Mouse (Mus musculus): ENCODE data around the gene Igdcc3.

Igdcc3 gene

DNA sequence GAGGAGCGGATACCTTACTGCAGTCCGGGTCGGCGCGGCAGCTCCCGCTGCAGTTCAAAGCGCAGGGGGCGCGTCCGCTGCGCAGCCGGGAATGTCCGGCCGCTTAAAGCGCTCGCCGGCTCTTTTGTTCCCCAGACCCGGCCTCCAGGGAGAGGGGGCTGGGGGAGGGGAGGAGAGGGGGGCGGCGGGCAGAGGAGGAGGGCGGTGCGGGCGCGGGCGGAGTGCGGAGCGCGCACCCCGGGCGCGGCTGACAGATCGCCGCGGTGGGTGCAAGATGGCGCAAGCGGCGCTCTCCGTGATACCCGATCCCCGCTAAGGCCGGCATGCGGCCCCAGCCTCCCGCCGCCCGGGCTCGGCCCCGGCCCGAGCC is at the start of gene Igdcc3:
Gene Igdcc3, plus strand, starts transcription at position 254 of the 370 bp plus-strand sequence.
- no peak for DNase-seq

DNA sequence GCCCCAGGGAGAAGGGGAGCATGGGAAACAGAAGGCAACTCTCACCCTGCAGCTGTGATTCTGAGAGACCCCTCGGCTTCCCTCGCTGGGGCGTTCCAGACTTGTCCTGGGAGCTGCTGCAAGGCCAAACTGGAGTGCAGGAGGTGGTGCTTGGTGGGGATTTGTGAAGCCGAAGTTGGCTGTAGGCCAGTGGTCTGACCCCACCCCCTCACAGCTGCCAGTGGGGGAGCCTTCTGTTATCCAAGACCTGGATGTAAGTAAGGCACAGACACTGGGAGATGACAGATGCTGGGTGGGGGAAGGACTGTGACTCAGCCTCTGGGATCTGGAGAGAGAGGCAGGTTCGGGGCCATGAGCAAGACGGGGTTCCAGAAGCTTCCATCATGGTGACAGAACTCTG is 46.8 kb upstream of the Igdcc3 start:
- no peak for DNase-seq

DNA sequence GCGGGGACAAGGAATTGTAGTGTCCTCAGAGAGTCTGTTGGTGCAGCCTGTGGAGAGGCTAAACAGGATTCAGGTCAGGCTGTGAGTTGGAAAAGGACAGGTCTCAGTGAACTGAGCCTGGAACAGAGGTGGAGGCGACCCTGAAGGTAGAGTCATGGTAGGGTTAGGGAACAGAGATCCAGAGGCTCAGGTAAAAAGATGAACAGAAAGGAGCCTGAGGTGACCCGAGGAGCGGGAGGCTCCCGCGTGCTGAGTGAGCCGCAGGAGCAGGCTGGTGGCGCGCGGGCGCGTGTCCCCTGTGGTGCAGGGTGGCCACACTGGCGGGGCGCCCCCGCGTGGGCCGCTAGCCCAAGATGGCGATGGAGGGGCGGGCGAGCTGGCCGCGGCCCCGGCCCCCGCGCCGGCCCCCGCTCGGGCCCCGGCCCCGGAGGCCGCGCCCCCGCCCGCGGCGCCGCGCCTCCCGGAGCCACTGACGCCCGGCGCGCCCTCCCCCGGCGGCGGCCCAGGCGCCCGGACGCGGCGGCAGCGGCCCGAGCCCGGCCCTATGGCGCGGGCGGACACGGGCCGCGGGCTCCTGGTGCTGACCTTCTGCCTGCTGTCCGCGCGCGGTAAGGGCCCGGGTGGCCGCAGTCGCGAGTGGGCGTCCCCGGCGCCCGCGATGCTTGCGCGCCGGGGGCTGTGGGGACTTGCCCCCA is 39.9 kb upstream of the Igdcc3 start, which contains the start of gene Igdcc4:
Gene Igdcc4, plus strand, starts transcription at position 496 of the 695 bp plus-strand sequence.
- no peak for DNase-seq

DNA sequence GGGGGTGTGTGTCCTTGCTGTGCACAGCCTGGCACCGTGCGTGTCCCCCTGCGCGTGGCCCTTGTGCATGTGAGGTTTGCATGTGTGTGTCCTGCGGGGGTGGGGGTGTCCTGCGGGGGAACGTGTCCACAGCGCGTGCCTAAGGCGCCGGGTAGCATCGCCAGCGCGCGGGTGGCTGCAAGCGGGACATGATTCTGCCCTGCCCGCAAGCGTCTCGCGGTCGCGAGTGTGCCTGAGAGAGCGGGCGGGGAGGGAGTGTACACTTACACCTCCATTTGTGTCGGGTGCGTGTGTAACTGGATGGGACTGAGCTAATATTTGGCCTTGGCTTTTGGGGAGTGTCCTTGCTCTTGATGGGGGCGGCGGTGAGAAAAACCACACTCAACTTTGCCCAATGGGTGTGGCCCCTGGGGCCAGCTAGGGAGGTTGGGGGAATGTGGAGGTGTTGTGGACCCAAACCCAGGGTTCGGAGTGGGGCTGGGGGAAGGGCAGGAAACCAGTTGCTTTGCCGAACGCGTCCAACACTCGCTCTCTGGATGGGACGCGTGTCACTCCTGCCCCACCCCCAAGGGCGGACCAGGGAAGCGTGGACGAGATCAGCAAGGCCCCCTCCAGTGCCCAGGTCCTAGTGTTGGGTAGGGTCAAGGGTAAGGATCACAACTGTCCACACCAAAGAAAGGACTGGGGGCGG is 39.2 kb upstream of the Igdcc3 start:
- peak in 1 of 2 experiments; percentile 21 for DNase-seq

DNA sequence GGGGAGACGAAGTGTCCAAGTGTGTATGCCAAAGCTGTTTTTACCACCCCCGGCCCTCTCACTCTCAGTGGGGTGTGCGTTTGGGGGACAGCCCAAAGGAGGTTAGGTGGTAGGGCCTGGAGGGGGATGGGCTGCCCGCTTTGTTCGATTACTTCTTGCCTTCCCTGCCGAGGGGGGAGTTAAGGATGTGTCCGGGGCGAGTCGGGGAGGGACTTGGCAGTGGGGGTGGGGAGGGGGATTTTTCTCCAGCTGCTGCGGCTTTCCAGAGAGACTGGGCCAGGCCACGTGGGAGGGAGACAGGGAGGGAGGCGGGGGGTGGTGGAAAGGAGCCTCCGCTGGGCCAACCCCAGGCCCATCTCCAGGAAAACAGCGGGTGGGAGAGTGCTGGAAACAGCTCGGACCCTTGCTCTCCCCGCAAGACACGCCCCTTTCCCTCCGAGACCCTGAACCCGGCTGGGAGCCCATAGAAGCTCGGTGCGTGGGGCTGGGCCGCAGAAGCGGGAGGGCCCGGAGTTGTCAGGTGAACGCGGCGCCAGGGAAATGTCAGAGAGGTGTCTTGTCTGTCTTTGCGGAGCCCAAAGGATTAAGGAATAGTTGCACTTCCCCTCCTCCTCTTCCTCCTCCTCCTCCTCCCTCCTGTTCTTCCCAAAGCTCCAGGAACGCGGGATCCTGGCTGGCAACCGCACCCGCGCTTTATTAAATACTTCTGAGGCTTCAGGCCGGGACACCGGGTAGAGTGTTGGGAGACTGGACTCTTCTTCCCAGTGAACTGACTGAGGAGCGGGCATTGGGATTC is 38.4 kb upstream of the Igdcc3 start:
- DNase-seq: no peak

DNA sequence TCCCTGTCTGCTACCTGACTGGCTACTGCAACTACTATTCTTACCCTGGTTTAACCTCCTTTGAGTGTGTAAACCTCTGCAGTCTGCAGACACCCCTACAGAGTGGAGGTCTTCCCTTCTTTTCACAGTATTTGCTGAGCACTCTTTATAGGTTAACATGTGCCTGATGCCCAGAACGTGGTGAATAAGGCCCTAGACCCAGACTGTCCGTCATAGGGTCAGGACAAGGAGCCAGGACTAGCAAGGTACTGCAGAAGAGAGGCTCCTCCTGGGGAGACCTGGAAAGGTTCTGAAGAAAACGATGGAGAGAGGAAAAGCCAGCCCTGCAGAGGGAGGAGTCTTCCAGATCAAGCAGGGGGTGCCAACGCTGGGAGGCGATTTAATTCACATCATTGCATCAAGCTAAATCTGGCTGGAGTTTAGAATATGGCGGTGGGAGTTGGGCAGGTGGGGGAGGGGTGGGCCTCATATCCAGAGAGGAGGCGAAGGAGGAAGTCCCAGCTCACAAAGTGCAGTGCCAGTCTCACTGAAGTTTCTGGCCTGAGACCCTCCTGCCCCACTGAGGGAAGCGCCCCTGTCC is 37.7 kb upstream of the Igdcc3 start:
- DNase-seq: no peak

DNA sequence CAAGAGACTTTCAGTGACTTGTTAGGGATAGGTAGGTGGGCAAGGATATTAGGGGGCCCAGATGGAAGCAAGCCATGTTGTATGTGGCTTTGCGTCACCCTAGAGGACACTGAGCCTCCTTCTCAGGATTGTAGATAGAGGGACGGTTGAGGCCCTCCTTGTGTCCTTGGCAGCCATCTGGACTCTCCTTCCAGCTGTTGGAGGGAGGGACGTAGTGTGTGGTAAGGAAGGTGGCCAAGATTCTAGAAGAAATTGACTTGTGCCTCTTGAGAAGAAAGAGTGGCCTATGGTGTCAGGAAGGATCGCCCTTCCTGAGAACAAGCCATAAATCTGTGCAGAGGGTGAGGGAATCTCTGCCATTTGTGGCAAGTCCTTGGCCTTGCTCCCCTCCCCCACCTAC is 34.2 kb upstream of the Igdcc3 start:
- DNase-seq: no peak

DNA sequence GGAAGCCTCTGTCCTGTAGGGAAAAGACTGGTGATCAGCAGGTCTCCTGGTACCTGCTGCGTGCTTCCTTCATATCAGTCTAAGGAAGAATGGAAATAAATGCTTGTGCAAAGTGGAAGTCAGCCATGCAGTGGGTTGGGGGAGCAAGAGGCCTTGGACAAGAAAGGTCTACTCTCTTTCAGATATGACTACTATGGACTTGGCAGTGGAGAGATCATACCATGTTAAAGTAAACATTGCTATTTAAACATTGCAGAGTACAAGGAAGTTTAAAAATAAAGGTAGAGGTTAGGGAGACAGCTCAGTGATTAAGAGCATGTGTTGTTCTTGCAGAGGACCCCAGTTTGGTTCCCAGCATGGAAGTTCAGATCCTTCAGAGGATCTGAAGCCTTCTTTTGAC is 33.1 kb upstream of the Igdcc3 start:
- no peak for DNase-seq

DNA sequence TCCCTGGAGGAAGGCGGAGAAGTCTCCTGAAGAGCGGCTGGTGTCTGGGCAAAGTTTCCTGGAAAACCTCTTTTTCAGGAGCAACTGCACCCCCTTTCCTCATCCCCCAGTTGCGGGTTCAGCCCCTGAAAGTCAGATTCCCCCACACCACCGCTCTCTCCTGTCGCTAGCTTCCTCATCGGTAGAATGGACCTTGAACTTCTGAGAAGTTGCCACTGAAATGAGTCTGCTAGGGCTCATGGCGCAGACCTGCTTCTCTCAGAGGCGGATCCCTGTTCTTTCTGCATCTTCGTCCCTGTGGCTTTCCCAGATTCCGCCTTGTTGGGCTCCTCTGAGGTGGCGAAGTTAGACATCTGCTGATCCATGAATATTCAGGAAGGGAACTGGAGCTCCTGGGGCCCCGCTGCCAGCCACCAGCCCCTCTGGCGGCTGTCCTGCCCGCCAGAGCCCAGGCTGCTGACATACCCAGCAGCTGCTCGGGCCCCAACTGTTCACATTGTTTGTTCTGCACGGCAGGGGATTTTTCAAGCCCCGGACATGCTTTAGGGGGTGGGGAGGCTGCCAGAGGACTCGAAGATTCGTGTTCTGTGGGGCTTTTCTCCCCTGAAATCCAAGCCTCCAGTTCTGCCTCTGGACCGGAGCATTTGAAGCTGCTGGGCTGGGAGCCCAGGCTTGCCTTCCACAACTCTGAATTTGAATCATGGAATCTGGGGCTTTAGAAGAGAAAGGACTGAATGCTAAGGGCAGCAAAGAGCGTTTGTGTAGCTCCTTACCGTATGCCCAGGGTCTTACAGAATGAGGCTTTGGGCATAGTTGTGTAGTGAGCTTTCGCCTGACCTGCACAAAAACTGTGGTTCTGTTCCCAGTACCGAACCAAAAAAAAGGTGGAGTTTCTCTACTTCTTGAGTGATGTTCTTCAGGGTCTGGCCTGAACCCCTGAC is 31.6 kb upstream of the Igdcc3 start:
- DNase-seq: no peak

DNA sequence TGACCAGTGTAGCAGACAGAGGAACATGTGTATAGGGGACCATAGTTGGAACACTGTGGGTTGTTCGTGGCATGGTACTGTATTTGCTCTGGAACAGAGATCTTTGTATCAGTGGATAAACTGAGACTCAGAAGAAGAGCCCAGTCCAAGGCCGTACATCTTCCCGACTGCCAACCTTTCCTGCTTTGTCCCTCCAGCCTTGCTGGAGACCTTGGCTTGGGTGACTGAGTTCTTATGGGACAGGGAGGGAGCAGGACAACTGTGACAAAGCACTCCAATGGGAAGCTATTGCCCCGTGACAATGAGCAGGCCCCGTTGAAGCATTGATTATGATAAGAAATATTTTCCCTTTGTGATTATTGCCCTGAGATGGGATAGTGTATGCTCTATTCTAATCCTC is 29.3 kb upstream of the Igdcc3 start:
- no peak for DNase-seq

DNA sequence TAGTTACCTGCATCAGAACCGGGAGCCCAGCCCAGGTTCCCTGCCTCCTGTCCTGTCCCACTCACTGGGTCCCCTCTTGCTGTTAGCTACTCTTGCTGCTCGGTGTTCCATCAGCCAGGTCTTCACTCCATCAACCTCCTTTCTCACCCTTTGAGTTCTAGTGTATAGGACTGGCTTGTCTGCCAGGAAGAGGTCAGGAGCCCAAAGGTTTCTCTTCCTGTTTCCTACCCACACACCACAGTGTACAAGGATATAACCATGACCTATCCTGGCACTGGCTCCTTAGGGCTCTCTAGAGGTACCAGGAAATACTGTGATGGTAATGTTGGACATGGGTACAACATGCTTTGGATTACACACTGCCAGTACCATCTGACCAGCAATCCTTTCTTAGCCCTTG is 27.3 kb upstream of the Igdcc3 start:
- DNase-seq: no peak

DNA sequence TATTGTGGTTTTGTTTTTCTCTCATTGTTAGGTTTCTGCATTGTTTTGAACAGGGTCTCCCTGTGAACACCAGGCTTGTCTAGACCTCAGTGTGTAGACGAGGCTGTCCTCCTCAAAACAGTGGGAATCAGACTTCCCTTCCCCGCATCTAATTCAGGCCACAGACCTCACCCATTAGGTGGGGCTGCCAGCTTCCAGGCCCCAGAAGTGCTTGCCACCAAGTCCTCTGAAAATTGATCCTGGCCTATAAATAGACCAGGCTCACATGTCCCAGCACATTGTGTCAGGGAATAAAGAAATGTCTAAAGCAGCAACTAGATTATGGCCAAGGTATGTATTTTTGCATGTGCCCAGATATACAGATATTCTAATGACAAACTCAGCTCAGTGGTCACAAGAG is 25.1 kb upstream of the Igdcc3 start:
- no peak for DNase-seq

DNA sequence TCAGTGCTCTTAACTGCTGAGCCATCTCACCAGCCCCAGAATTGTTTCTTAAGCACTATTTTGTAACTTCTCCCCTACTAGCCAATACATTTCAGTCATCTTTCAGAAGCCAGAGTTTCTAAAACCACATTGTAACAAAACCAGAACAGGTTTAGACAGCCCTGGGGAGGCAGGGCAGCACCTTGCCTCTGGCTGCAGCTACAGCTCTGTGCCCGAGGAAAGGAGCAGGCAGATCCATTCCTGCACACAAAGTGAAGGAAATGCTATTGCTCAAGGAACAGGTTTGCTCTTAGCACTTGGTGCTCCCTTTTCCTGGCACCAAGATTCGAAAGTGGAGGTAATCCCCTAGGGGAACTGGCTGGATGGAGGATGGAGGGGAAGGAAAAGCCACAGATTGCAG is 23.5 kb upstream of the Igdcc3 start:
- DNase-seq: no peak

DNA sequence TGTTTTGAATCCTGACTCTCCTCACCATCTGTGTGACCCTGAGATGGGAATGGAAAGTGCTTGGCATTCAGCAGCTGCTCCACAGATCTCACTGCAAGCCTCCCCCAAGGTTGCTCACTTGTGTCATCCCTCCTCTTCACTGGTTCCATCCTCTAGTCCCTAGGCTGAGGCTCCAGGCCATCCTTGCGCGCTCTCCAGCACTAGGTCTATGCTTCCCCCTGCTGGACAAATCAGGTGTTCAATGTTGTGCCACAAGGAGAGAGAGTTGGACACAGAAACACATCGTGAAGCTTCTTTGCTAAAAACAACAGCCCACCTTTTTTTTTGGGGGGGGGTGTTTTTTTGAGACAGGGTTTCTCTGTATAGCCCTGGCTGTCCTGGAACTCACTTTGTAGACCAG is 20.1 kb upstream of the Igdcc3 start:
- peak; percentile 65 to 73 for DNase-seq

DNA sequence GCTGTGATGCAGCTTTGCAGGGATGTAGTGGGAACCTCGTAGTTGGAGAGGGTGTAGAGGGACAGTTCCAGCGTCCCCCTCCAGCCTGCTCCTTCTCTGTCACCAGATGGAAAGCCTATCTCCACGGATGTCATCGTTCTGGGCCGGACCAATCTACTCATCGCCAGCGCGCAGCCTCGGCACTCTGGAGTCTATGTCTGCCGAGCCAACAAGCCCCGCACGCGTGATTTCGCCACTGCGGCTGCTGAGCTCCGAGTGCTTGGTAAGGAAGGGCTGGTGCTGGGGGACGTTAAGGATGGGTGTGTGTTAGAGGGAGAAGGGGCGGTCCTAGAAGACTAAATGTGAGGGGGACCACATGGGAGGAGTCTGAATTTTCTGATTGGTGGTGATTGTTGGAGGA is 18.4 kb upstream of the Igdcc3 start:
- DNase-seq: no peak

DNA sequence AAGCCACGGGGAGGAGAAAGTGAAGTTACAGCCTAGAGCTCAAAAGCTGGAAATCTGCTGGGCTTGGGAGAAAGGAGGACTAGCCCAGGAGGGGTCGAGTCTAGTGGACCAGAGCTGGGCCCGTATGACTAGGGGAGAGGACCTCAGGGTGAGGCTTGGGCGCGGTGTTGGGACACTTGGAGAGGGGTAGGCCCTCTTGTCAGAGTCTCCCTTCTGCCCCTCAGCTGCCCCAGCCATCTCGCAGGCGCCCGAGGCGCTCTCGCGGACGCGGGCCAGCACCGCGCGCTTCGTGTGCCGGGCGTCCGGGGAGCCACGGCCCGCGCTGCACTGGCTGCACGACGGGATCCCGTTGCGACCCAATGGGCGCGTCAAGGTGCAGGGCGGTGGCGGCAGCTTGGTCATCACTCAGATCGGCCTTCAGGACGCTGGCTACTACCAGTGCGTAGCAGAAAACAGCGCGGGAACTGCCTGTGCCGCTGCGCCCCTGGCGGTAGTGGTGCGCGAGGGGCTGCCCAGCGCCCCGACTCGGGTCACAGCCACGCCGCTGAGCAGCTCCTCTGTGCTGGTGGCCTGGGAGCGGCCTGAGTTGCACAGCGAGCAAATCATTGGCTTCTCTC is 17.3 kb upstream of the Igdcc3 start:
- peak; percentile 62 to 66 for DNase-seq

DNA sequence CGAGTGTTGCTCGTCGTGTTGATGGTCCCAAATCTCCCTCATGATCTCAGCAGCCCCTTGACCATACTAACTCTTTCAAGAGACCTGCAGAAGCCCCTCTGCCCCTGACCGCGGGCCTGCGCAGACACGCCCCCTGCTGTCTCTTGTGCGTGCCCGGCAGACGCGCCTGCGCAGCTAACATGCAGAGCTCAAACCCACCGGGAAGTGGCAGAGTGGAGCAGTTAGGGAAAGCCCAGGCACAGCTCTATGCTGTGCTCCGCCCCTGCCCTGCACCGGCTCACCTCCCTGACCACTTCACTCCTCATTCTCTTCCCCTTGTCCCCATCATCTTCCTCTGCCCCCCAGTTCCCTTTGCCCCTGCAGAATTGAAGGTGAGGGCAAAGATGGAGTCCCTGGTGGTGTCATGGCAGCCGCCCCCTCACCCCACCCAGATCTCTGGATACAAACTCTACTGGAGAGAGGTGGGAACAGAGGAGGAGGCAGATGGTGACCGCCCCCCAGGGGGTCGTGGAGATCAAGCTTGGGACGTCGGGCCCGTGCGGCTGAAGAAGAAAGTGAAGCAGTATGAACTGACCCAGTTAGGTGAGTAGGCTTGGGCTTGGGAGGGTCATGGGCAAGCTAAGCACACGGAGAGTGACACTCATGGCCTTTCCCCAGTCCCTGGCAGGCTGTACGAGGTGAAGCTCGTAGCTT is 12.7 kb upstream of the Igdcc3 start:
- DNase-seq: peak; percentile 49 to 54

DNA sequence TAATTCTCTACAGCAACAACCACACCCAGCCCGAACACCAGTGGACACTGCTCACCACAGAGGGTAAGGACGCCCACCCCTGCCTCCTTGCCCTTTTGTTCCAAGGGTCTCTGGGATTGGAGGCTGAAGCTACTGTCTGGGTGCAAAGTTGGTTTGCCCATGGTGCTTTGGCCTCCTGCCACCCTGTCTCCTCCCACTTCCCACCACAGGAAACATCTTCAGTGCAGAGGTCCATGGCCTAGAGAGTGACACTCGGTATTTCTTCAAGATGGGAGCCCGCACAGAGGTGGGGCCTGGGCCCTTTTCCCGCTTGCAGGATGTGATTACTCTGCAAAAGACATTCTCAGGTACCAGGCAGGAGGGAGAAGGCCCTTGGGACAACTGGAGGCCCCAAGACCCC is 9.3 kb upstream of the Igdcc3 start:
- DNase-seq: no peak

DNA sequence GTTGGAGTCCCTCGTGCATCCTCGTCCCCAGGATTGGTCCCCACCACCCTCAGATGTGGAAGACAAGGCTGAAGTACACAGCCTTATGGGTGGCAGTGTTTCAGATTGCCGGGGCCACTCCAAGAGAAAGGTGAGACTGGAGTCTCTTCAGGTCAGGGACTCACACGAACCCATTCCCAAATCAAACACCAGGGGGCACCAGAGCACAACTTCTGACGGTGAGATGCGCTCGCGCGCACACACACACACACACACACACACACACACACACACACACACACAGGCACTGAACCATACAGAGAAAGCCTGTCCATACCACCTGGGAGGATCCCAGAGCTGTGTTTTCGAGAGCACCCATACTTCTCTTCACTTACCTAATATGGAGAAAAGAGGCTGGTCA is 7.2 kb upstream of the Igdcc3 start:
- peak; percentile 87 to 89 for DNase-seq

DNA sequence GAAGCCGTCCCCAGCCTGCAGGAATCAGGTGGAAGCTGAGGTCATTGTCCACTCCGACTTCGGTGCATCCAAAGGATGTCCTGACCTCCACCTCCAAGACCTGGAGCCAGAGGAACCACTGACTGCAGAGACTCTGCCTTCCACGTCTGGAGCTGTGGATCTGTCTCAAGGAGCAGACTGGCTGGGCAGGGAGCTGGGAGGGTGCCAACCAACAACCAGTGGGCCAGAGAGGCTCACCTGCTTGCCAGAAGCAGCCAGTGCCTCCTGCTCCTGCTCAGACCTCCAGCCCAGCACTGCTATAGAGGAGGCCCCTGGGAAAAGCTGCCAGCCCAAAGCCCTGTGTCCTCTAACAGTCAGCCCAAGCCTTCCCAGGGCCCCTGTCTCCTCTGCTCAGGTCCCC is 5.9 kb upstream of the Igdcc3 start:
- no peak for DNase-seq

DNA sequence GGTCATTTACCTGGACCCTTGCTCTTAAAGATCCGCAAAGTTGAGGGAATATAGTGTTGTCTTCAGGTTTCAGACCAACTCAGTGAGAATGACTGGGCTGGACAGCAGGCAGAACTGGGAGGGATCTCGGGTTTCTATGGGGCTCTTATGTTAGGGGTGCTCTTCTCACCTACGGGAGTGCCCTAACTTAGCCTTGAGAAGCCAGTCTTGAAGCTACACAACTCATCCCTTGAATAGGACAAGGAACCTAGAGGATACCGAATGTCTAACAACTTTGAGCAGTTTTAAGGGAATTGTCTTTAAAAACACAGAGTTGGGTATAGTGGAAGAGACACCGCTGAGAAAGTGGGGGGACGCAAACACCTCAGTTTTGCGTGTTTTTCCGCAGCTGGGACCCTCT is 498 bp upstream of the Igdcc3 start:
- DNase-seq: no peak

Data from B cell, adult 2 months (primary cell).